Mouse (Mus musculus) lung, embryonic 14.5 days (tissue): ENCODE data around the gene Gpr3. TPM values are rescaled to one million over a fixed set of nuclear protein-coding genes. Genes with fewer than 3 reads are reported as not detected.

Source experiments
- ATAC-seq: fragments of 200-750 bp; cut with Nextera tagmentation; 2 replicates; pipeline ENCODE4 v1.8.0; 2017; ENCODE audit warnings: mild to moderate bottlenecking, moderate TSS enrichment, moderate library complexity; ENCODE audit not compliant: insufficient read depth
- DNase-seq: peaks from one replicate; pipeline ENCODE4 v3.0.0-alpha.2; 2015
- H3K27ac ChIP-seq: fragments of 300-500 bp; sonication (generic); 2 replicates; pipeline ENCODE4 v1.5.1; 2014; ENCODE audit warnings: low read depth, mild to moderate bottlenecking, moderate library complexity
- H3K27me3 ChIP-seq: fragments of 300-500 bp; sonication (generic); 2 replicates; pipeline ENCODE4 v1.6.1; 2014; ENCODE audit warnings: low read length, control low read depth; ENCODE audit not compliant: insufficient read depth
- H3K36me3 ChIP-seq: fragments of 300-500 bp; sonication (generic); 2 replicates; pipeline ENCODE4 v1.6.1; 2014; ENCODE audit warnings: control low read depth; ENCODE audit not compliant: insufficient read depth
- H3K4me1 ChIP-seq: fragments of 300-500 bp; sonication (generic); 2 replicates; pipeline ENCODE4 v1.6.1; 2014; ENCODE audit warnings: antibody characterized with exemption, control low read depth; ENCODE audit not compliant: insufficient read depth
- H3K4me2 ChIP-seq: fragments of 300-500 bp; sonication (generic); 2 replicates; pipeline ENCODE4 v1.6.1; 2014; ENCODE audit warnings: mild to moderate bottlenecking
- H3K4me3 ChIP-seq: fragments of 300-500 bp; sonication (generic); 2 replicates; pipeline ENCODE4 v1.5.1; 2014; ENCODE audit warnings: low read depth, low read length
- H3K9ac ChIP-seq: fragments of 300-500 bp; sonication (generic); 2 replicates; pipeline ENCODE4 v1.6.1; 2014
- H3K9me3 ChIP-seq: fragments of 300-500 bp; sonication (generic); 2 replicates; pipeline ENCODE4 v1.6.1; 2016; ENCODE audit warnings: low read depth, low read length, control low read depth
- CTCF ChIP-seq: IDR thresholded peaks from 2 replicates; pipeline ENCODE4 v1.5.1; 2016; ENCODE audit warnings: antibody characterized with exemption, low read depth
- WGBS: fragments of 180-500 bp; shearing (Covaris S2); extraction: QIAGEN DNeasy Blood & Tissue Kit; methylation state at CpG from one replicate; pipeline ENCODE4 v1.1.7; 2014; 5-methylcytosine and 5-hydroxymethylcytosine counted together
- polyA plus RNA-seq: library from polyadenylated mRNA; unstranded; fragments of >200 nt; fragmentation: Nextera tagmentation; extraction: Ambion mirVana; gene quantifications from 2 replicates; pipeline ENCODE4 v1.2.1, GENCODE M21; 2014

Gene Gpr3
- polyA plus RNA-seq, 1 experiment from 2014 or later, result not detected

DNA sequence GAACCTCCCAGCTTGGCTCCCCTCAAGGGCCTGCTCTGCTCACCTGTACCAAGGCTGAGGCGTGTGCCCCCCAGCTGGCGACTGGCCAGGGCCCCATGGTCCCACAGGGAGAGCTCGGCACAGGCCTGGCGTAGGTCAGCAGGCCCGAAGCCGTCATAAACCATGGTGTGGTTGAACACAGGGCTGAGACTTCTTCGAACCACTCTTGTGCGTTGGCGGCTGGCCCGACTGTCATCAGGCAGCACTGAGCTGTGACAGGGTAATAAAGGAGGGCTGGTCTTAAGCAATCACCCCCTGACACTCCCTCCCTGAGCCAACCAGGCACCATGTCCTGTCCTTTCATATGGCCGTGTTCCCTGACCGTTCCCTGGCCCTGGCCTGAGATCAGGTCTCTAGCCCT, 41.1 kb upstream of the Gpr3 start:
- Histone ChIP-seq H3K9ac (no peak overlapping the region), H3K27ac (no peak overlapping the region), H3K4me2 (no peak overlapping the region), H3K4me1 (no peaks in the 10 kb centered on the region), H3K4me3 (no peak overlapping the region), H3K9me3 (no peaks in the 10 kb centered on the region), H3K27me3 (peaks cover 43% of the 10 kb centered on the region), H3K36me3 (no peaks in the 10 kb centered on the region)
- DNase-seq (no peak), ATAC-seq (no peak)
- 78% methylated on average over 12 of the region's 12 CpGs for WGBS
- no peak for TF ChIP-seq CTCF

DNA sequence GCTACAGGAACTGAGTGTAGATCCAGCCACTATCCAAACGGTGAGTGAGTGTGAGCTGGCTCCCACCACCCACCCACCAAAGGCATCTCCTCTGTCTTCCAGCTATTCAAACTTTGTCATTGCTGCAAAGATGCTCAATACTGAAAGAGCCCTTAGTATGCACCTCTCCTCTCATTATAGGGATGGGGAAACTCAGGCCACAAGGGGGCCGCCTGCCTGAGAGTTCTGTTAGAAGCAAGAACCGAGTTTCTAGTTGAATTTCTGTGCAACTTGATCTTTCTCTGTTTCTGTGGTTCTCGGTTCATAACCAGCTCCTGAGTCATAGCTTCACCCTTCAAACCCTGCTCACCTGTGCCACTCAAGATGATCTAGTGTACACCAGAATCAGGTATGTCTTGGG, 39.8 kb upstream of the Gpr3 start:
- H3K4me3 ChIP-seq, result no peak overlapping the region
- ATAC-seq (no peak), DNase-seq (peak; percentile 61)
- H3K4me2 ChIP-seq, result no peak overlapping the region
- peak; percentile 37 for TF ChIP-seq CTCF
- no peak overlapping the region for H3K9ac ChIP-seq
- H3K27me3 ChIP-seq, result peaks cover 46% of the 10 kb centered on the region
- H3K4me1 ChIP-seq, result no peaks in the 10 kb centered on the region
- H3K9me3 ChIP-seq, result no peaks in the 10 kb centered on the region
- H3K27ac ChIP-seq, result no peak overlapping the region
- WGBS, result 32% methylated on average over 4 of the region's 4 CpGs
- H3K36me3 ChIP-seq, result no peaks in the 10 kb centered on the region

- Histone ChIP-seq H3K36me3 (no peaks in the 10 kb centered on the region), H3K27ac (no peak overlapping the region), H3K9ac (peak overlapping the region; percentile 33), H3K9me3 (no peaks in the 10 kb centered on the region), H3K27me3 (peaks cover 49% of the 10 kb centered on the region), H3K4me1 (no peaks in the 10 kb centered on the region), H3K4me2 (peak overlapping the region; percentile 67), H3K4me3 (peak overlapping the region; percentile 37)
- peak; percentile 24 for DNase-seq
- no peak for TF ChIP-seq CTCF
- ATAC-seq, result no peak
- 3% methylated on average over 31 of the region's 31 CpGs for WGBS
Measured at GRCm38 (mm10) chr4:133251214-133251613, 38.9 kb upstream of the Gpr3 start.

GRCm38 (mm10) chr4:133250609-133251008, 38.3 kb upstream of the Gpr3 start:
- WGBS, result 3% methylated on average over 22 of the region's 22 CpGs
- H3K4me1 ChIP-seq, result no peaks in the 10 kb centered on the region
- no peaks in the 10 kb centered on the region for H3K36me3 ChIP-seq
- DNase-seq, result peak; percentile 82
- no peak overlapping the region for H3K27ac ChIP-seq
- no peaks in the 10 kb centered on the region for H3K9me3 ChIP-seq
- peak; percentile 89 for TF ChIP-seq CTCF
- no peak for ATAC-seq
- H3K27me3 ChIP-seq, result peaks cover 46% of the 10 kb centered on the region
- peak overlapping the region; percentile 33; the same call in 1 of the 2 replicates for H3K9ac ChIP-seq
- peak overlapping the region; percentile 37 for H3K4me3 ChIP-seq
- H3K4me2 ChIP-seq, result peak overlapping the region; percentile 67

DNA sequence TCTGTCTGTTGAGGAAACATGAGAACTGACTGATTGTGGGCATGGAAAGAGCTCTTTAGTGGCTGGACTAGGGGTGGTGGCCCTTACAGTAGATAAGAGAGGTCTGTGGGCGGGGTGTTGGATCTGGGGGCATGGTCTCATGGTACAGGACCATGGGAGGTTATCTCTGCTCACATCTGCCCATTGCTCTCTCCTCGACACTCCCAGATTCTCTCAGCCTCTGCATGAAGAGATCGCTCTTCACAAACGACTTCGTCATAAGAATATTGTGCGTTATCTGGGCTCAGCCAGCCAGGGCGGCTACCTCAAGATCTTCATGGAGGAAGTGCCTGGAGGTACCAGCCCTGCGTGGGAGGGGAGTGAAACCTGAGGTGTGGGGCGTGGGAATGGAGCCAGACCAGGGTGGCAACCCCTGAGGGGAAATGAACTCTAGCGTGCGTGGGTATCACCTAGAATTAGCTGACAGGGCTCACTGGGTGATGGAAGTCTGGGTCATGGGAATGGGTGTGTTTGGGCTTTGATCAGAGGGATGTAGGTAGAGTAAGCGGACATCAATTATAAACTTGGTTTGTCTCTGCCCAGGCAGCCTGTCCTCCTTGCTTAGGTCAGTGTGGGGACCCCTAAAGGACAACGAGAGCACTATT, 35.6 kb upstream of the Gpr3 start:
- Histone ChIP-seq H3K27me3 (peaks cover 50% of the 10 kb centered on the region), H3K27ac (no peak overlapping the region), H3K9me3 (no peaks in the 10 kb centered on the region), H3K4me3 (no peak overlapping the region), H3K36me3 (no peaks in the 10 kb centered on the region), H3K4me2 (no peak overlapping the region), H3K4me1 (no peaks in the 10 kb centered on the region), H3K9ac (no peak overlapping the region)
- DNase-seq, result no peak
- WGBS, result 59% methylated on average over 13 of the region's 13 CpGs
- no peak for TF ChIP-seq CTCF
- no peak for ATAC-seq

GRCm38 (mm10) chr4:133247072-133247471, 34.7 kb upstream of the Gpr3 start:
- Histone ChIP-seq H3K9ac (no peak overlapping the region), H3K36me3 (no peaks in the 10 kb centered on the region), H3K4me3 (no peak overlapping the region), H3K4me1 (no peaks in the 10 kb centered on the region), H3K9me3 (no peaks in the 10 kb centered on the region), H3K27ac (no peak overlapping the region), H3K27me3 (peaks cover 50% of the 10 kb centered on the region), H3K4me2 (no peak overlapping the region)
- TF ChIP-seq CTCF, result no peak
- peak; percentile 54 for DNase-seq
- WGBS, result 18% methylated on average over 15 of the region's 15 CpGs
- ATAC-seq, result no peak

- Histone ChIP-seq H3K9me3 (no peaks in the 10 kb centered on the region; the same call in 1 of the 2 replicates), H3K4me3 (no peak overlapping the region), H3K36me3 (no peaks in the 10 kb centered on the region), H3K9ac (no peak overlapping the region), H3K4me1 (peaks cover 4% of the 10 kb centered on the region; the same call in 1 of the 2 replicates), H3K4me2 (no peak overlapping the region), H3K27me3 (peaks cover 26% of the 10 kb centered on the region), H3K27ac (no peak overlapping the region)
- ATAC-seq (no peak), DNase-seq (no peak)
- no peak for TF ChIP-seq CTCF
- WGBS, result 89% methylated on average over 1 of the region's 1 CpGs
Measured at GRCm38 (mm10) chr4:133244289-133244688, 32.0 kb upstream of the Gpr3 start.

DNA sequence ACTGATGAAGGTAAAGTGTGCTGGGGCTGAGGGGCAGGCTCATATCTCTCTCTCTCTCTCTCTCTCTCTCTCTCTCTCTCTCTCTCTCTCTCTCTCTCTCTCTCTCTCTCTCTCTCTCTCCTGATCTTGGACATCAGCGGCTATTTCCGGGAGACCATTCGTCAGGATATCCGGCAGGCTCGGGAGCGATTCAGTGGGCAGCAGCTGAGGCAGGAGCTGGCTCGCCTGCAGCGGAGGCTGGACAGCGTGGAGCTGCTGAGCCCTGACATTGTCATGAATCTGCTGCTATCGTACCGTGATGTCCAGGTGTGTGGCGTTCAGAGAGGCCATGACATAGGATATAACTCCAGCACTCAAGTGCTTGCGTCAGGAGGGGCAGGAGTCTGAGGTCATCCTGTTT, 31.2 kb upstream of the Gpr3 start:
- no peak overlapping the region for H3K4me3 ChIP-seq
- no peak overlapping the region for H3K4me2 ChIP-seq
- ATAC-seq (no peak), DNase-seq (peak; percentile 47)
- no peak for TF ChIP-seq CTCF
- H3K9ac ChIP-seq, result no peak overlapping the region
- H3K36me3 ChIP-seq, result no peaks in the 10 kb centered on the region
- peaks cover 4% of the 10 kb centered on the region; the same call in 1 of the 2 replicates for H3K4me1 ChIP-seq
- peaks cover 26% of the 10 kb centered on the region for H3K27me3 ChIP-seq
- no peak overlapping the region for H3K27ac ChIP-seq
- WGBS, result 22% methylated on average over 13 of the region's 13 CpGs
- no peaks in the 10 kb centered on the region; the same call in 1 of the 2 replicates for H3K9me3 ChIP-seq
